Mouse (Mus musculus) brain, embryonic 18.5 days (tissue): Measurements from ENCODE around the gene Sh3bp4.

Experiments used
- DNase-seq: peaks from one replicate; pipeline ENCODE4 v3.0.0-alpha.2; 2012; ENCODE audit warnings: low read depth, low spot score

Sh3bp4 gene

GRCm38 (mm10) chr1:89093696-89094095 is 23.5 kb downstream of the Sh3bp4 start:
- no peak for DNase-seq

- no peak for DNase-seq
Measured at GRCm38 (mm10) chr1:89094416-89094815, 24.2 kb downstream of the Sh3bp4 start.

GRCm38 (mm10) chr1:89095642-89096424 is 25.6 kb downstream of the Sh3bp4 start:
- no peak for DNase-seq

- no peak for DNase-seq
Measured at GRCm38 (mm10) chr1:89102231-89103003, 32.2 kb downstream of the Sh3bp4 start.

GRCm38 (mm10) chr1:89103004-89103263 is 32.7 kb downstream of the Sh3bp4 start:
- no peak for DNase-seq

- DNase-seq: no peak
Measured at GRCm38 (mm10) chr1:89103505-89103904, 33.3 kb downstream of the Sh3bp4 start.

GRCm38 (mm10) chr1:89104066-89104765 is 34.0 kb downstream of the Sh3bp4 start:
- no peak for DNase-seq

- DNase-seq: no peak
Measured at GRCm38 (mm10) chr1:89105891-89106830, 35.9 kb downstream of the Sh3bp4 start.

GRCm38 (mm10) chr1:89107466-89107865 is 37.3 kb downstream of the Sh3bp4 start:
- no peak for DNase-seq

- DNase-seq: no peak
Measured at GRCm38 (mm10) chr1:89108340-89108896, 38.2 kb downstream of the Sh3bp4 start.

GRCm38 (mm10) chr1:89109767-89110166 is 39.6 kb downstream of the Sh3bp4 start:
- no peak for DNase-seq

- no peak for DNase-seq
Measured at GRCm38 (mm10) chr1:89110767-89111534, 40.7 kb downstream of the Sh3bp4 start.

GRCm38 (mm10) chr1:89112544-89112943 is 42.3 kb downstream of the Sh3bp4 start:
- DNase-seq: no peak

- no peak for DNase-seq
Measured at GRCm38 (mm10) chr1:89113731-89114130, 43.5 kb downstream of the Sh3bp4 start.

GRCm38 (mm10) chr1:89117062-89117461 is 46.8 kb downstream of the Sh3bp4 start:
- no peak for DNase-seq

- DNase-seq: no peak
Measured at GRCm38 (mm10) chr1:89118076-89118475, 47.9 kb downstream of the Sh3bp4 start.

GRCm38 (mm10) chr1:89118836-89119235 is 48.6 kb downstream of the Sh3bp4 start:
- DNase-seq: no peak

- DNase-seq: no peak
Measured at GRCm38 (mm10) chr1:89120290-89120689, 50.1 kb downstream of the Sh3bp4 start.

GRCm38 (mm10) chr1:89121466-89121865 is 51.3 kb downstream of the Sh3bp4 start:
- no peak for DNase-seq

GRCm38 (mm10) chr1:89122376-89122775 is 52.2 kb downstream of the Sh3bp4 start:
- no peak for DNase-seq
